Mouse (Mus musculus) lung, postnatal 36 days (tissue): ENCODE results near the gene Apc2.

Source experiments
- DNase-seq: peaks from one replicate; pipeline ENCODE4 v3.0.0; 2022; ENCODE audit warnings: mixed read lengths

Gene Apc2

DNA sequence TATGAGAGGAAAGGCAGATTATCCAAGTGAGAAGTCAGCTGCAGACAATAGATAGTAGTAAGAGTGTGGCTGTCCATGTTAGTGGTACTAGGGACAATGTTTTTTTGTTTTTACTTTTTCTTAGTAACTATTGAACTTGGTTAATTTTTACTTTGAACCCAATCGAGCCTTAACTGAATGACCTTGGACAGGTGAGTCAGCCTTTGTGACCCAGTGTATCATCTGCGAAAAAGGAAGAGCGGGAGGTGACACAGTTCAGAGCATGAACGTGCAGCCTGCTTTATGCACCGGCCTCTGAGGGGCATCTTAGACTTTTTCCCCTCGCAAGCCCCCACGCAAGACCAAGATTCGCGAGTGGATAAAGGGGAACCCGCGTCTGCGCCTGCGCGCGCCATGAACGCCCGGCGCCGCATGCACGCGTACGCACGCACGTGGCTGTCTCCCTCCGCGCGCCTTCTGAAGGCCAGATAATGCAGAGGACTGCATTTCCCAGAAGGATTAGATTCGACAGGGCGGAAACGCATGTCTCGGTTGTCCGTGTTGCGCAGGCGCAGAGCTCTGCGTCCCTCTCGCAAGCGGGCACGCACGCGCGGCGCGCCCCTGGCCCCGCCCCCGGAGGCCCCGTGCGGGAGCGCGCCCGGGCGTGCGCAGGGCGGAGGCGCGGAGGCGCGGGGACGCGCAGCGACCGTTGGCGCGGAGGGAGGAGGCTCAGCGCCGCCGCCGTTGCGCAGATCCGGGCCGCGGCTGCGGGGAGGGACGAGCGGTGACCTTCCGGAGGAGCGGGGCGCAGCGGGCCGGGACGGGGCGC lies 31.2 kb upstream of the Apc2 start:
- peak; percentile 99 for DNase-seq

DNA sequence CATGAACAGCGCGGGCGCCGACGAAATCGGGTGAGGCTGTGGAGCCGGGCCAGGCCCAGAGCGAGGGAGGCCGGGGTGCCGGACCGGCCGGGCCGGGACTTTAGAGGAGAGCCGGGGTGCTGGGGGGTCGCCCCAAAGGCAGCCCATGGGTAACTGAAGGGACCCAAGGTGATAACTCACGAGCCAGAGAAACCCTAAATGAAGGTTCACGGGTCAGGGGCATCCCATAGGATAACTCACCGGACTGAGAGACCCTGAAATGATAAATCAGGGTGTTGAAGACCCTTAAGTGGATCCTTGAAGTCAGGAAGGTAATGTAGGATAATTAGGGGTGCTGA lies 30.7 kb upstream of the Apc2 start:
- no peak for DNase-seq

DNA sequence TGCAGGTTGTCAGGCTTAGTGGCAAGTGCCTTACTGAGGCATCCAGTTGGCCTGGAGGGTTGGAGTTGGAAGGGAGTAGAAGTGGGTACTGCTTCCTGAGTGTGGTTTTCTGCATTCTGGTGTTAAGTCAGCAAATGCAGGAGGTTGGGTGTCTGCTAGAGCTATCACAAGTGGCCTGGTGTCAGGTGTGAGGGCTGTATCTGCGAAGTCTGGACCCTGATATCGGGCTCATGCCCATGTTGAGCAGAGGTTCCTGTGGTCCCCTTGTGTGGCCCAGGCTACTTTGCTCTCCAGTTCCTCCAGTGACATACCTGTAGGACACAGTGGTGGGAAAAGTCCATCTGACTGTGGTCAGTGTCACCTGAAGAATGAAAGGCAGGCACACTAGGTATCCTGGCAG lies 25.7 kb upstream of the Apc2 start:
- DNase-seq = no peak

DNA sequence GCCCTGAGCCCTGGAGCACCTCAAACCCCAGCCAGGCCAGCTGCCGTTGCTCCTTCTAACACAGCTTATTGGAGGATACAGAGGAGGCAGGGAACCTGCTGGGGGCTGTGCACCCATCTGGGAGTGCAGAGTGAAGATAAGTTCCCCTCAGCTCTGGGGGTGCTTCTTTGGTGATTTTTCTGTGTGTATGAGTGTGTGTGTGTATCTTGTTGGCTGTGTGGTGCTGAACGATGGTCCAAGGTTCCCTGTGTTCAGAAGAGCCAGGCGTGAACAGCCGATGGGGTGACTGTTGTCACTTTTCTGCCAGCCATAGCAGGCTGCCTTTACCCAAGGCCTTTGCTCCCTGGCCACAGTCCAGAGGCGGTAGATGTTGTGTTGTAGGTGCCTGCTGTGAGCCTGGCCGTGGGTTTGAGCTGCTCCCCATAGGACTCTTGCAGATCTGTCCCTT lies 25.0 kb upstream of the Apc2 start:
- DNase-seq = no peak

DNA sequence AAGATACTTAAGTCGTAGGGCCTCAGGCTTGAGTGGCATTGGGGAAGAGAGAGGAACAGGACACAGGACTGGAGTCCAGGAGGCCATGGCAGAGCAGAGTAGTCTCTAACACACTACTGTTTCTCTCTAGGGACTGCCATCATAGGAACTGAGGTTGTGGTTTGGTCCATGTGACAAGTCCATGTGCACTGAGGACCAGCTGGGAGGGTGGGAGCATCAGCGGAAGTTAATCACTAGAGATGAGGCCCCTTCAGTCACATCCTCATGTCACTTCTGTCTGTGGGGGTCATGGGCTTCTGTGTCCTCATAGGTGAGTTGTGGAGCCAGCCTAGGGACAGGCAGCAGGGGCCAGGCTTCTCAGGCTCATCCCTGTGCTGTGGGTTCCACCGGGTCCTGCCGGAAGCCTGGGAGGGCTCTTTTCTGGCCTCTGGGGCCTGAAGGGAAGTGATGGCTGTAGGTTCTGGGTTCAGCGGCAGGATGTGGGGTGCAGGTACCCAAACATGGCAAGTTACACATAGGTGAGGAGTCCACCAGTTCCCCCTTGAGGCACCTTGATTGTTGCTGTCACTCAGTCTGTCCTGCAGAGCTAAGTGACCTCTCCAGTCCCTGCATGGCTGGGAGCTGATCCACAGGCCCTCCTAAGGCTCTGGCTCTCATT lies 24.5 kb upstream of the Apc2 start:
- DNase-seq = no peak

DNA sequence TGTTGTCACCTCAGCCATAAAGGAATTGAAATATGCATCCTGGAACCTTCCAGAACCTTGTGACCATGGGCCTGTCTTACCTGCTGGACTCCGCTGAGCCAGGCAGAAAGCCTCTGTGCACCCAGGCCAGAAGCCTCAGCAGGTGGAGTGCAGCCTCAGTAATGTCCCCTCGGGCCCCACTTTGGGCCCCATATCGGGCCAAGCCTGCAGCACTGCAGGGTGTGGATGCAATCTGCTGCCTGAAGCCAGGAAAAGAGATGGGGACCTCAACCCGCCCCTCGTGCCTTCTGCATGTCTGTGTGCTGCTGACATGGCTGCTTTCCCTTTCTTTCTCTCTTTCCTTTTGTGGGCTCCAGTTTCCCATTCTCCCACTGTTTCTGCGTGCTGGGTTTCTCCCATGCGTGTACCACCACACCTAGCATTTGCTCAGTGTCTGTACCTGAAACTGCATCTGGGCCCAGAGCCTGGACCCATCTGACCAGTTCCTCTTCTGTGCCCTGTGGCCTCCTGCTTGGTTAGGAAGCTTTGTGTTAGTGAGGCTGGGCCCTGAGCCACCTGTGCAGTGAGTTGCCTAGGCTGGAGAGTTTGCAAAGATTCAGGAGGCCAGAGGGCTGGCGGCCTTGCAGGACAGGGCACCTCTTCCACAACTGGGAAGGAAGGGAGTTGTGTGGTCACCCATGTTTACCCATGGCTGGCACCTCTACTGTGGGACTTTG lies 23.7 kb upstream of the Apc2 start:
- peak; percentile 34 for DNase-seq

DNA sequence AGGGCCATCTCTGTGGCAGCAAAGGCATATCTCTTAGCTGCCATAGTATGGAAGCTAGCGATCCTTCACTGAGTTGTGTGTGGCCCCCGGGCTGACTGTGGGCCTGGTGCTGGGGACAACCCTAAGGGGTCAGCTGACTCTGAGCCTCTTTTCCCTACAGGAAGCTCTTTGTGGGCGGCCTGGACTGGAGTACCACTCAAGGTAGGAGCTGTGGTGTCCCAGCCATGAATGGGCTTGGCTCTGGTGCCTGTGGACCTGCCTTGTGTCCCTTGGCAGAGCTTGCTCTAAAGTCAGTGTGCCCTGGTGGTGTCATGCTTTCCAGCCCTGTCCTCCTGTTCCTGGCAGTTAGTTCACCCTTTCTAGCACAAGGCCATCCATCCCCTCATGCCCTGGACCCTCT lies 21.9 kb upstream of the Apc2 start:
- DNase-seq = peak; percentile 73

DNA sequence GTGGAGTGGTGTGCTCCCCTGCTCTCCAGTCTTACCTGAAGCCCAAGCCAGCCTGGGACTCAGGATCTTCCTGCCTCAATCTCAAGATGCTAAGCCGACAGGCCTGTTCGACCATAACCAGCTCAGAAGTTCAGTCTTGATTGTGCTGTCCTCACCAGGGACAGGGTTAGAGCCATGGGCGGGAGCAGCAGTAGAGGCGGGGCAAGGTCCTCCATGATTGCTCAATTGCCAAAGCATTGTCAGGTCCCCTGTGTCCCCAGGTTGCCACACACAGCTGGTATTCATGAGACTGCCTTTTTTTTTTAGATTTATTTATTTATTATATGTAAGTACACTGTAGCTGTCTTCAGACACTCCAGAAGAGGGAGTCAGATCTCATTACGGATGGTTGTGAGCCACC lies 19.5 kb upstream of the Apc2 start:
- DNase-seq = peak; percentile 46

DNA sequence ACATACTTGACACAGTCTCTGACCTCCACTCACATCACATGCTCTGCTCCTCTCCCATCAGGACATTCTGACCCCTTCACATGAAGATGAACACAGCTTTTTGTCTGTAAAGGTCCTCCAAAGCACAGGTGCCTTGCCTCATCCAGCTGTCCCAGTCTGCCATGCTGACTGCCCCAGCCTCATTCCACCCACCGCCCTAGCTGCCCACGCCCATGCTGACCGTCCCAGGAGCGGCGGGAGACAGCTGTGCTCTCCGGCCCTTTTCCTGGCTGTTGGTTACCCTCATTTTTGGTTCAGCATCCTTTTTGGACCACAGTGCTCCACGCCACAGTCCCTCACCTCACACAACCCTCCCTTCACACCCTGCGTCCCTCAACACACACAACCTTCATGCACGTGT lies 17.4 kb upstream of the Apc2 start:
- DNase-seq = no peak

DNA sequence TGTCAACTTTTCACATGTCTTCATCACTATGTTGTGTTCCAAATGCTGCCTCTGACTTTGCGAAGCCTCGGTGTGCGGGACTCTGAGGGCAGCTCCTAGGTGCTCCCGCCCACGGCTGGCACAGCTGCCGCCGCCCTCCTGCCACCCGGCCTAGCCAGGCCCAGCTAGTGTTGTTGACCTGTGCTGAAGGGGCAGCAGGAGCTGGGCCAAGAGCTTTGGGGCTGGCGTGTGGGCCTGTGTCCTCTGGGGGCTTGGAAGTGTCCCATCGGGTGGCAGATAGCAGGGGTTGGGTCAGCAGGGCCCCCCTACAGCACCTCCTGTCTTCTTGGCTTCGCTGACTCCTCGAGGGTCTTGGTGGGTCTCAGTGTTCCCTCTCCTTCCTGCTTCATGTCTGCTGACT lies 16.5 kb upstream of the Apc2 start:
- DNase-seq = no peak

DNA sequence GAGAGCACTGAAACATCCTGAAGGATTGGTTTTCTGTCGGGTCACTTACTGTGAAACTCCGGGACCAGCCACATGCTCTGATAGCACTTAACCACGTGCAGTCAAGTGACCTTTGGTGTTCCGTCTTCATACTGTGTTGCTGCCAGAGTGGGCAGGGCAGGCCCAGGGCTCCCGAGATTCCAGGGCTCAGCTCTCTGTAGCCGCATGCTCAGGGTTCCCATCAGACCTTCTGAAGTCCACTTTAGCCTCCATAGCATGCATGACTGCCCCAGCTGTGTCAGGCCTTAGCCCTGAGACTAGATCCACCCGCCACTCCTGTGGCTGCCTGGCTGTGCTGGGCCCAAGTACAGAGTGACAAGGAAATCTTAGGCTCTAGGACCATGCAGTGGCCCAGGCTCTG lies 14.5 kb upstream of the Apc2 start:
- peak; percentile 81 for DNase-seq

DNA sequence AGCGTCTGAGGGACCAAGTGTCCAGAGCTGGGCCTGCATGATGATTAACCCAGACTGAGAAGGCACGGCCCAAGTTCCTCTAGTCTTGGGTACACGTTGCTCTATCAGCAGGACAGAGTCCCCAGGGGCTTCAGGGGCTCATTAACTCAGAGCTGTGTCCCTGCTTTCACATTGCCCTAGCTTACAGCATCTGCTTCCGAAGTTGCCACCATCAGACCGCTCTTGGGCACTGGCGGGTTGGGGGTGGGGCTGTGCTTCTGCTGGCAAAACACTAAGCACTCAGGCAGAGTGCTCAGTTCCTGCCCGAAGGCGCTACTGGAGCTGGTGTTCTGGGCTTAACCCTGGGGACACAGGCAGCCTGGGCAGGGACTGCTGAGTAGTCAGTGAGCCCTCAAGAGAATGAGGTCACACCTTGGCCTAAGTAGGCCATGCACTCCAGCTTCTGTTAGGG lies 13.8 kb upstream of the Apc2 start:
- peak; percentile 86 for DNase-seq

DNA sequence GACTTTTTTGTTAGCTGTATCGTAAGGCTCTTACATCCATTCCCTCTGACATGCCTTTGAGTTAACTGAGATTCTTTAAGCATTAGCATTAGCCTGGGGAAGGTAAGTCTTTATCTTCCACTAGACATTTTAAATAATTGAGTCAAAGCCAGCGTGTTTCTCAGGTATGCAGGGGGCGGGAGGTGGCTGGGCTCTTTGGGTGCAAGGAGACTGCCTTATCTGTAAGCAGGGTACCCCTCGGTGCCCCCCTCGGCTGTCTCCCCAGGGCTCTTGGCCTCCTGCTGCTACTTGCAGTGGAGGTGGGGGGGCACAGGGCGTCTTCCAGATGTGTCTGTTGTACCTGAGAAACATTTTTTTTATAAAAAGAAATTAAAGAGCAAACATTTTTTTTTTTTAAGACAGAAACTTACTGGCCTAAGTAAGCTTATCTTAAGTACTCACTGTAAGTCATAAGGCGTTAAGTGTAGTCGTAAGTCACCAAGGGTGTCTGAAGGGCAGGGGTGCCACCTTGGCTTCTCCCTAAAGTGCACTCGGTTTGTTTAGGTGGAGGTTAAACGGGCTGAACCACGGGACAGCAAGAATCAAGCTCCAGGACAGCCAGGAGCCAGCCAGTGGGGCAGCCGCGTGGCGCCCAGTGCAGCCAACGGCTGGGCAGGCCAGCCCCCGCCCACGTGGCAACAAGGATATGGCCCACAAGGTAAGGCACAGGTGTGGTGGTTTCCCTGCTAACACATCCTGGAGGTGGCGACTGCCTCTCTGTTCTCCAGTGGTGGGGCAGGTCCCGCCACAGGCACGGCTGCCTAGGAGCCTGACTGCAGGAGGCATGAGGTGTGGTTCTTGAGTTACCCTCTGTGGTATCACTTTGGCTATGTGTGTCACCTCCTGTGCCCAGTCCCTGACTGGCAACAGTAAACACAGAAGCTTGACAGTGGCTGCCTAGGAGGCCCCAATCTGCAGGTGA lies 13.0 kb upstream of the Apc2 start:
- peak; percentile 70 for DNase-seq

DNA sequence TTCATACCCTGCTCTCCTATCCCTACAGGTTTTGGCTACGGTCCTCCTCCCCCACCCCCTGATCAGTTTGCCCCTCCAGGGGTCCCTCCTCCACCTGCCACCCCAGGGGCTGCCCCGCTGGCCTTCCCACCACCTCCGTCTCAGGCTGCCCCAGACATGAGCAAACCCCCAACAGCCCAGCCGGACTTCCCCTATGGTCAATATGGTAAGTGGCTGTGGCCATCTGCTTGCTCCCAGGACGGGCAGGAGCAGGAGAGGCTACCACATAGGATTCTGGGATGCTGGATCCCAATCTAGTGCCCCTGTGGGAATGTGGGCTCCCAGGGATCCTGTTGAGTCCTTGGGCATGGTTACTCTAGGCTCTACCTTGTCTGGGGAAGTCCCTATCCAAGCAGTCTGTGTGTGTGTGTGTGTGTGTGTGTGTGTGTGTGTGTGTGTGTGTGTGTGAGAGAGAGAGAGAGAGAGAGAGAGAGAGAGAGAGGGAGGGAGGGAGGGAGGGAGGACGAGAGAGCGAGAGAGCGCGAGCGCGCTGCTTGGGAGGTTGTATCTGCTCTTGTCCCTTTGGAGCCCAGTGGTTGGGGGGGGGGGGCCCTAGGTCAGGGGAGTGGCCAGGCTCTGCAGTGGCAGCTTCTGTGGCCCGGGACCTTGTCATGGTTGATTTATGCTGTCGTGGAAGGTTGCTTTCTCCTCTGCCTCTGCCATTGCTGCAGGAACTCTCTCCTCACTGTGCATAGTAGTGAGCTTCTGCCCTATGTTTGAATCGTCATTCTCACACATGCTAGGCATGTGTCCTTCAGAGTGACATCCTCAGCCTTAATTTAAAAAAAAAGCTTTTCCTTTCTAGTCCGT lies 10.3 kb upstream of the Apc2 start:
- DNase-seq = no peak

DNA sequence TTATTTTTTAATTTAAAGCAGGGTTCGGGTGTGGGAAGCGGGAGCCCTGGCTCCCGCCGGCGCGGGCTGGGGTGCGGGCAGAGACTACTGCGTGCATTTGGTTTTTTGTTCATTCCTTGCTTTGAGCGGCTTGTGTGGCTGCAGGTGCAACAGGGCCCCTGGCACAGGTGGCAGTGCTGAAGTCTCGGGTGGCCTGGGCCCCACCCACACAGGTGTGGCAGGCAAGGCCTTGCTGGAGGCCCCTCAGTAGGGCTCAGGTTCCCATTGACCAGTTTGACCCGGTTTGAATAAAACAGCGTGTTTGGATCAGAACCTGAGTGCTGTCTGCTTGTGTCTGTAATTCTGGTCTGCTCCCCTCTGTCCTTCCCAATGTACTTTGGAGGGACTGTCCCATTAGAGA lies 7.7 kb upstream of the Apc2 start:
- no peak for DNase-seq

DNA sequence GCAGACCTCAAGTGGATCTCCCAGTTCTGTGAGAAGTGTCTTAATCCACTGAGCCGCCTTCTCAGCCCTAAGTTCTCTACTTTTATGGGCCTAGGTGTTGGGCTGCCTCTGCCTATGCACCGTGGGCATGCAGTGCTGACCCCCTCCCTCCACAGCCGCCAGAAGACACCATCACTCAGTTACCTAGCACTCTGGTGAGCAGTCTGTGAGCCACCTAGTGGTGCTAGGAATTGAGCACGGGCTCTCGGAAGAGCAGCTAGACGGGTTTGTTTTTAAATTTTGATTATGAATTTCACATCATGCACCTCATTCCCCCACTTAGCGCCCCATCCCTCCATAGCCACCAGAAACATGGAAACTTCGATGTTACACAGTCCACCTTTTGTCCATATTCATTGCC lies 7.1 kb upstream of the Apc2 start:
- no peak for DNase-seq

DNA sequence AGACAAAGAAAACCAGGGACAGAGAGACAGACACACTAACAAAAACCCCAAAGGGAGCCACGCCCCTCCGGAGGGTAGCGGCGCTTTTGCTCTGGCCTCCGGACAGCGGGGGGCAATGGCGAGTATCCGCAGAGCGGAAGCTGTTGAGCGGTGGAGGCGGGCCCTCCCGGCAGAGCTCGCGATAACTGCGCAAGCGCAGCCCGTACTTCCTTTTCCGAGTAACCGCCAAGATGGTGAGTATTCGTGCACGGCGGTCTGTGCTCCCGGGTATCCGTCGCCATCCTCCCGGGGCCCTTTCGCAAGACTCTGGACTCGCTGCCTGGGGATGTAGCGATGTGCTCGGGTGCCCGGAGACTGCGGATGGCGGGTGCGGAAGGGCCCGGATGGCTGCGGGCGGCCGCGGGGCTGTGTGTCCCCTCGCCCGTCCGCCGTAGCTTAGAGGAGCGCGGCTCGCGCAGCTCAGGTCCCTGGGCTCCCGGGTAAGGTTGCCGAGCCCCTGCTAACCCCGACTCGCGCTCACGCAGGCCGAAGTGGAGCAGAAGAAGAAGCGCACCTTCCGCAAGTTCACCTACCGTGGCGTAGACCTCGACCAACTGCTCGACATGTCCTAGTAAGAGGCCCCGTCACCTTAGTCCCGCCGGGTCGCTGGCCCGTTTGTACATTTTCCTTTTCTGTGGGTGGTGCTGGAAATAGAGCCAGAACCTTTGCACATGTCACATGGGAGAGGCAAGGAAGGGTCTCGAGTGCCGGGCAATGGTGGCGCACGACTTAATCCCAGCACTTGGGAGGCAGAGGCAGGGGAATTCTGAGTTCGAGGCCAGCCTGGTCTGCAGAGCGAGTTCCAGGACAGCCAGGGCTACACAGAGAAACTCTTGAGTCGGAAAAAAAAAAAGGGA lies 3.3 kb upstream of the Apc2 start, which contains the start of gene Rps15:
TSS of gene Rps15 (plus strand) at position 203 of the 896 bp plus-strand sequence.
- peak; percentile 97 for DNase-seq

DNA sequence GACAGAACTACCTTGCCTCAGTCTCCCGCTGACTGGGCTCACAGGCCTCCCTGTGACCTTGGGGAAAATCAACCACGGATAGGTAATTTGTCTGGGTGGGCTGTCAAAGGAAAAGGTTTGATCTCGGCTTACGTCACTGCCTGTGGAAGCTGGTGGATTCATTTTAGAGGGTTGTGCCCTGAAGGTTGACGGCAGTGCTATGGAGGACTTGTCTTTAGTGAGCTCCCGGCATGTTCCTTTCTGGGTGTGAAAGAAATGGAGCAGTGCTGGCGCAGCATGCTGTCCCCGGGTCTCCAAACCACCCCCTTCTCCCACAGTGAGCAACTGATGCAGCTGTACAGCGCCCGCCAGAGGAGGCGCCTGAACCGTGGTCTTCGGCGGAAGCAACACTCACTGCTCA lies 2.5 kb upstream of the Apc2 start:
- DNase-seq = no peak

DNA sequence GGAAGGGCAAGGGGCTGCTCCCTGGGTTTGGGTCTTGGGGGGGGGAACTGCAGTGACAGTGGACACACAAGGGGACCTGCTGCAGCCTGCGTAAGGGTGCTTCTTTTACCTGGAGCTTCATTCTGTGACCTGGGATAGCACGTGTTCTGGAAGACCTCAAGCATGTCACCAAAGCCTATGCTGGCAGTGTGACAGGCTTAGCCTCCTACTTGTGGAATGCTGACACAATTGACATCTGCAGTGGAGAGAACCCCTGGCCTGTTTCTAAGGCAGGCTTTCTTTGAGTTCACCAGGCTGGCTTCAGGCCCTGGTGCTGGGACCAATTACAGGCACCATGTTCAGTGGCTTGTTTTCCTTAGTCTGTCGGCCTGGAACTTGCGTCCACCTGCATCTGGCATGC lies 1.5 kb upstream of the Apc2 start:
- no peak for DNase-seq

DNA sequence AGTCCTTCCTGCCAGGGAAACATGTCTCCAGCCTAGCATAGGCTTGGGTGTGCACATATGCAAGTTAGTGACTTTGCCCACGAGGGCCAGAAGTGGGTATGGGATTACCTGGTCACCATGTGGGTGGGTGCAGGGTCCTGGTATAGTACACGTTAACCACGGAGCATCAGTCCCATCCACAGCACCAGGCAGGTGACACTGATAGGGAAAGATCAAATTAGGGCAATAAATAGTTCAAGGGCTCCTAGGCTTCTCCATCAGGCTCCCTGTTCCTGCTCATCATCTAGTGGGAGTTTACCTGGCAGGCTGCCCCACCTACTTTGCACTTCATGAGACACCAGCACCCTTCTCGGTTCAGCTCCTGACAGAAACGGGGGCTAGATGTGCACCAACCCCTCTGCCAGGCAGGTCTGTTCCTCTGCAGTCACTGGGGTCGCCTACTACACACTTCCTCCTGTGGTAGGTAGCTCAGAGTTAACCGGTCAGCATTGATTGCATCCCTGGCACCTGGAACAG lies 931 bp upstream of the Apc2 start:
- DNase-seq = no peak
